Mouse (Mus musculus) NIH3T3 (cell line): ENCODE measurements around the gene Shb.

Experiments used
- DNase-seq: peaks from one replicate; pipeline ENCODE4 v3.0.0-alpha.2; 2012; ENCODE audit warnings: low read depth

Gene Shb

GRCm38 (mm10) chr4:45482271-45482670, 50.0 kb downstream of the Shb start:
- DNase-seq, result no peak

GRCm38 (mm10) chr4:45481431-45481830, 50.8 kb downstream of the Shb start:
- DNase-seq, result no peak

GRCm38 (mm10) chr4:45480595-45480994, 51.7 kb downstream of the Shb start:
- DNase-seq, result no peak

GRCm38 (mm10) chr4:45479433-45479832, 52.8 kb downstream of the Shb start:
- no peak for DNase-seq

- DNase-seq, result no peak
Observed at GRCm38 (mm10) chr4:45478178-45478577, 54.1 kb downstream of the Shb start.

GRCm38 (mm10) chr4:45477047-45477446, 55.2 kb downstream of the Shb start:
- DNase-seq, result no peak

GRCm38 (mm10) chr4:45474832-45475231, 57.4 kb downstream of the Shb start:
- DNase-seq, result peak; percentile 89

- DNase-seq, result no peak
Observed at GRCm38 (mm10) chr4:45474131-45474530, 58.1 kb downstream of the Shb start.

- peak; percentile 91 for DNase-seq
Observed at GRCm38 (mm10) chr4:45473129-45473528, 59.1 kb downstream of the Shb start.

GRCm38 (mm10) chr4:45472706-45473105, 59.6 kb downstream of the Shb start:
- DNase-seq, result peak; percentile 79

- peak; percentile 50 for DNase-seq
Observed at GRCm38 (mm10) chr4:45471654-45472556, 60.4 kb downstream of the Shb start.

GRCm38 (mm10) chr4:45469057-45469456, 63.2 kb downstream of the Shb start:
- peak; percentile 28 for DNase-seq

- peak; percentile 27 for DNase-seq
Observed at GRCm38 (mm10) chr4:45468507-45468906, 63.8 kb downstream of the Shb start.

GRCm38 (mm10) chr4:45467115-45467912, 65.0 kb downstream of the Shb start:
- DNase-seq, result peak; percentile 44

GRCm38 (mm10) chr4:45464941-45465340, 67.3 kb downstream of the Shb start:
- no peak for DNase-seq

- no peak for DNase-seq
Observed at GRCm38 (mm10) chr4:45464528-45464927, 67.7 kb downstream of the Shb start.

- no peak for DNase-seq
Observed at GRCm38 (mm10) chr4:45464123-45464522, 68.1 kb downstream of the Shb start.

- DNase-seq, result no peak
Observed at GRCm38 (mm10) chr4:45462628-45463027, 69.6 kb downstream of the Shb start.

- no peak for DNase-seq
Observed at GRCm38 (mm10) chr4:45461661-45462060, 70.6 kb downstream of the Shb start.

- peak; percentile 82 for DNase-seq
Observed at GRCm38 (mm10) chr4:45459375-45459774, 72.9 kb downstream of the Shb start.

GRCm38 (mm10) chr4:45457543-45457942, 74.7 kb downstream of the Shb start:
- peak; percentile 19 for DNase-seq

GRCm38 (mm10) chr4:45455001-45455400, 77.3 kb downstream of the Shb start:
- peak; percentile 18 for DNase-seq

GRCm38 (mm10) chr4:45453271-45453851, 78.9 kb downstream of the Shb start:
- DNase-seq, result no peak
